Mouse (Mus musculus) lung, embryonic 16.5 days (tissue): ENCODE measurements around the gene Zfp318. TPM values are rescaled to one million over a fixed set of nuclear protein-coding genes. Genes with fewer than 3 reads are reported as not detected.

Experiments used
- ATAC-seq: fragments of 200-750 bp; cut with Nextera tagmentation; 2 replicates; pipeline ENCODE4 v1.8.0; 2017; ENCODE audit warnings: low read depth, mild to moderate bottlenecking, moderate library complexity
- H3K27ac ChIP-seq: fragments of 300-500 bp; sonication (generic); 2 replicates; pipeline ENCODE4 v1.5.1; 2014; ENCODE audit warnings: mild to moderate bottlenecking, control low read depth, low read length
- H3K27me3 ChIP-seq: fragments of 300-500 bp; sonication (generic); 2 replicates; pipeline ENCODE4 v1.6.1; 2014; ENCODE audit warnings: low read depth, low read length, mixed read lengths; ENCODE audit not compliant: control insufficient read depth, insufficient read depth
- H3K36me3 ChIP-seq: fragments of 300-500 bp; sonication (generic); 2 replicates; pipeline ENCODE4 v1.6.1; 2014; ENCODE audit warnings: low read length; ENCODE audit not compliant: control insufficient read depth, insufficient read depth
- H3K4me1 ChIP-seq: fragments of 300-500 bp; sonication (generic); replicated peaks from 2 replicates; pipeline ENCODE4 v1.6.1; 2014; ENCODE audit warnings: low read length, mixed read lengths; ENCODE audit not compliant: control insufficient read depth, insufficient read depth
- H3K4me2 ChIP-seq: fragments of 300-500 bp; sonication (generic); 2 replicates; pipeline ENCODE4 v1.6.1; 2014; ENCODE audit warnings: low read depth, low read length, control low read depth
- H3K4me3 ChIP-seq: fragments of 300-500 bp; sonication (generic); 2 replicates; pipeline ENCODE4 v1.5.1; 2014; ENCODE audit warnings: mild to moderate bottlenecking, low read length, control low read depth
- H3K9ac ChIP-seq: fragments of 300-500 bp; sonication (generic); 2 replicates; pipeline ENCODE4 v1.6.1; 2014; ENCODE audit warnings: low read length, control low read depth
- H3K9me3 ChIP-seq: fragments of 300-500 bp; sonication (generic); 2 replicates; pipeline ENCODE4 v1.6.1; 2016; ENCODE audit warnings: low read length; ENCODE audit not compliant: control insufficient read depth
- WGBS: fragments of 180-500 bp; shearing (Covaris S2); extraction: QIAGEN DNeasy Blood & Tissue Kit; methylation state at CpG from one replicate; pipeline ENCODE4 v1.1.7; 2014; 5-methylcytosine and 5-hydroxymethylcytosine counted together
- polyA plus RNA-seq: library from polyadenylated mRNA; unstranded; fragments of >200 nt; fragmentation: Nextera tagmentation; extraction: Ambion mirVana; gene quantifications from 2 replicates; pipeline ENCODE4 v1.2.1, GENCODE M21; 2015

Zfp318 gene
- polyA plus RNA-seq, 1 experiment from 2014 or later = 6.0 TPM

DNA sequence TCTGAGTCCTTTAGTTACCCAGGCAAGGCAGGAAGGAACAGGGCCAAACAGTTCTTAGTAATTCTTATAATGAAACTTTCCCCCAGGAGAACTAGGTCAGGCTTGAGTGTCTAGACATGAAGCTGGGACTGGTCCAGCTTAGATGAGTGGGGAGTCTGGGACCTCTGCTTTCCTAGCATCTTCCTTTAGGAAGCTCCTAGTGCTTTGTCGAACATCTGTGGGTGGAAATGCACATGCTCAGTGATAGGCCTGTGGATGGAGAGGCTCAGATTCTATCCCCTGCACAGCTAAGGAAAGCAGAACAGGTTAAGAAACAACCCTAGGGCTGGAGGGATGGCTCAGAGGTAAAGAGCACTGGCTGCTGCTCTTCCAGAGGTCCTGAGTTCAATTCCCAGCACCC, 11.1 kb downstream of the Zfp318 start:
- WGBS = 92% methylated on average over 1 of the region's 1 CpGs
- Histone ChIP-seq H3K4me2 (no peak overlapping the region), H3K27me3 (no peaks in the 10 kb centered on the region), H3K36me3 (peaks cover 11% of the 10 kb centered on the region), H3K9ac (no peak overlapping the region), H3K27ac (no peak overlapping the region), H3K4me1 (no peaks in the 10 kb centered on the region), H3K9me3 (no peaks in the 10 kb centered on the region), H3K4me3 (no peak overlapping the region)
- no peak for ATAC-seq

GRCm38 (mm10) chr17:46408478-46408877, 24.9 kb downstream of the Zfp318 start:
- H3K36me3 ChIP-seq = peaks cover 18% of the 10 kb centered on the region

DNA sequence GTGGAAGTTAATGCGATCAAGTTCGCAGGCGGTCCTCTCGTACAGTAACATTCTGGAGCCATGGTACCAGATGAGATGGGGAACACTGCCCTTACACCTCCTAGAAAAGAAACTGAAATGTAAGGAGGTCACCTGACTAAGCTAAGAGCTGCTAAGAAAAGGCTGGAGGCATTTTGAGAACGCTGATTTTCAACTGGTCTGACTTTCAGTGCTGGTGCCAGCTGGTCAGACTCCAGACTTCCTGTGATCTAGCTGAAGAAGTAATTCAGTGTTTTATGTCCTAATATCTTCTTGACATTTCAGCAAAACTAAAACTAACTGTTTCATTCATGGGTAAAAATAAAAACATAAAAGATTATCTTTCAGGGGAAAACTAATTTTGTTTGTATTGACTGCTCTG, 35.1 kb downstream of the Zfp318 start:
- Histone ChIP-seq H3K4me1 (no peaks in the 10 kb centered on the region), H3K27me3 (no peaks in the 10 kb centered on the region), H3K36me3 (peaks cover 3% of the 10 kb centered on the region; the same call in 1 of the 2 replicates), H3K9me3 (no peaks in the 10 kb centered on the region), H3K9ac (no peak overlapping the region), H3K4me3 (no peak overlapping the region), H3K27ac (no peak overlapping the region), H3K4me2 (no peak overlapping the region)
- no peak for ATAC-seq
- 74% methylated on average over 5 of the region's 5 CpGs for WGBS

More at GRCm38 (mm10) chr17:46408478-46408877, 24.9 kb downstream of the Zfp318 start:
- WGBS = 28% methylated on average over 3 of the region's 3 CpGs
- Histone ChIP-seq H3K4me3 (no peak overlapping the region), H3K9me3 (no peaks in the 10 kb centered on the region), H3K27me3 (no peaks in the 10 kb centered on the region), H3K9ac (no peak overlapping the region), H3K4me2 (no peak overlapping the region), H3K4me1 (no peaks in the 10 kb centered on the region), H3K27ac (no peak overlapping the region)
- no peak for ATAC-seq

DNA sequence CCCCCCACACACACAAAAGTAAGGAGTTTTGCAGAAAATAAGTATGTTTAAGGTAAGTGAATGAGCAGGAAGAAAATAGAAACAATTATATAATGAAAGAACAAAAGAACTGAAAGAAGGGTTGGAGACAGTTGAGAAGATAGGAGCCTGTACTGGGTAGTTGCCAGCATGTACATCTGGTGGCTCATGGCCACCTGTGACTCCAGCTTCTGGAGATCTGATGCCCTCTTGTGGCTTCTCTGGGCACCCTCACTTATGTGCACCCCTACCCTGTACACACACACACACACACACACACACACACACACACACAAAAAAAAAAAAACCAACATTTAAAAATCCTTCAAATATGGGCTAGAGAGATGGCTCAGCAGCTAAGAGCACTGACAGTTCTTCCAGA, 36.2 kb downstream of the Zfp318 start:
- no peaks in the 10 kb centered on the region for H3K4me1 ChIP-seq
- ATAC-seq = no peak

GRCm38 (mm10) chr17:46426496-46426895, 43.0 kb downstream of the Zfp318 start:
- no peak for ATAC-seq
- no peak overlapping the region for H3K4me3 ChIP-seq
- peaks cover 5% of the 10 kb centered on the region; the same call in 1 of the 2 replicates for H3K4me1 ChIP-seq
- H3K4me2 ChIP-seq = no peak overlapping the region
- no peaks in the 10 kb centered on the region for H3K9me3 ChIP-seq
- no peak overlapping the region for H3K27ac ChIP-seq
- no peaks in the 10 kb centered on the region for H3K27me3 ChIP-seq
- no peaks in the 10 kb centered on the region for H3K36me3 ChIP-seq
- H3K9ac ChIP-seq = no peak overlapping the region

More for the DNA sequence above, 36.2 kb downstream of the Zfp318 start:
- no peak overlapping the region for H3K9ac ChIP-seq
- no peak overlapping the region for H3K4me2 ChIP-seq
- H3K36me3 ChIP-seq = no peaks in the 10 kb centered on the region
- H3K27me3 ChIP-seq = no peaks in the 10 kb centered on the region
- no peaks in the 10 kb centered on the region for H3K9me3 ChIP-seq
- H3K4me3 ChIP-seq = no peak overlapping the region
- H3K27ac ChIP-seq = no peak overlapping the region

DNA sequence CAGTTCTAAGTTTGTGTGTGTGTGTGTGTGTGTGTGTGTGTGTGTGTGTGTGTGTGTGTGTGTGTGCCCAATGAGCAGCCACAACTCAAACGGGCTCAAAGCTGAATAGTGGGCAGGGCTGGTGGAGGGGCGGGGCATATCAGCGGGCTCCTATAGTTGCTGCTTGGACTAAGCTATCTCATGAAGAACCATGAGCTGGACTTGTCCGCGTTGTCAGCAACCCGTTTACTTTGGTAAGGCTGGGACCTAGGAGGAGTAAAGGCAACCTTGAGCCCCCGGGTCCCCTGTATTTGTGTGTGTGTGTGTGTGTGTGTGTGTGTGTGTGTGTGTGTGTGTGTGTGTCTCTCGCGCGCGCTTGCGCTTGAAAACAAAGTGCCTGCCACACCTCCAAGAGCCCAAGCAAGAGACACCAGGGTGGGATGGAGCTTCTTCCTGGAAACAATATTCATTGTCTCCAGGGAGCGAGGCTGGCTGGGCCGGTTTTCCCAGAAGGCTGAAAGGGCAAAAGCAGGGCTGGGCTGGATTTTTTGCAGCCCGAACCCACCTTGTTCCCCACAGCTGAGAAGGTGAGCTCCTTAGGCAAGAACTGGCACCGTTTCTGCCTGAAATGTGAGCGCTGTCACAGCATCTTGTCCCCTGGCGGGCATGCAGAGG, 45.4 kb downstream of the Zfp318 start, which contains the start of gene Crip3:
TSS of gene Crip3 (plus strand) at position 166 of the 654 bp plus-strand sequence.
- Histone ChIP-seq H3K9me3 (no peaks in the 10 kb centered on the region), H3K9ac (no peak within 1 kb of the TSS), H3K27me3 (no peaks in the 10 kb centered on the region), H3K4me1 (peaks cover 7% of the 10 kb centered on the region), H3K36me3 (no peaks in the 10 kb centered on the region), H3K4me2 (peak within 1 kb of the TSS; percentile 42), H3K27ac (no peak within 1 kb of the TSS), H3K4me3 (0 out of 2 replicates have a peak within 1 kb of the TSS, but pooled peaks have one; percentile 10)
- peak; percentile 73; the same call in 1 of the 2 replicates for ATAC-seq
- WGBS = 13% methylated on average over 13 of the region's 18 CpGs

- Histone ChIP-seq H3K27me3 (peaks cover 2% of the 10 kb centered on the region; the same call in 1 of the 2 replicates), H3K4me3 (peak overlapping the region; percentile 9; the same call in 1 of the 2 replicates), H3K9me3 (no peaks in the 10 kb centered on the region), H3K36me3 (no peaks in the 10 kb centered on the region), H3K9ac (no peak overlapping the region), H3K4me1 (peaks cover 8% of the 10 kb centered on the region), H3K4me2 (peak overlapping the region; percentile 48), H3K27ac (no peak overlapping the region)
- 8% methylated on average over 17 of the region's 17 CpGs for WGBS
- peak; percentile 53 for ATAC-seq
Measured at GRCm38 (mm10) chr17:46433627-46434026, 50.1 kb downstream of the Zfp318 start.

GRCm38 (mm10) chr17:46436672-46437366, 53.3 kb downstream of the Zfp318 start:
- no peaks in the 10 kb centered on the region for H3K9me3 ChIP-seq
- no peak overlapping the region for H3K27ac ChIP-seq
- H3K36me3 ChIP-seq = no peaks in the 10 kb centered on the region
- peaks cover 3% of the 10 kb centered on the region for H3K4me1 ChIP-seq
- peaks cover 2% of the 10 kb centered on the region; the same call in 1 of the 2 replicates for H3K27me3 ChIP-seq
- 16% methylated on average over 23 of the region's 23 CpGs for WGBS
- H3K4me2 ChIP-seq = no peak overlapping the region
- no peak overlapping the region for H3K4me3 ChIP-seq
- peak; percentile 53 for ATAC-seq
- H3K9ac ChIP-seq = no peak overlapping the region

- Histone ChIP-seq H3K36me3 (no peaks in the 10 kb centered on the region), H3K9me3 (no peaks in the 10 kb centered on the region), H3K4me3 (no peak within 1 kb of the TSS), H3K27ac (no peak within 1 kb of the TSS), H3K4me2 (no peak within 1 kb of the TSS), H3K27me3 (peaks cover 10% of the 10 kb centered on the region; the same call in 1 of the 2 replicates), H3K4me1 (peaks cover 3% of the 10 kb centered on the region), H3K9ac (no peak within 1 kb of the TSS)
- WGBS = 91% methylated on average over 4 of the region's 4 CpGs
- ATAC-seq = no peak
Measured at GRCm38 (mm10) chr17:46438298-46438873, 54.9 kb downstream of the Zfp318 start, which contains the start of gene Slc22a7. Gene Slc22a7, minus strand, starts transcription at chr17:46438457.
